Mouse (Mus musculus) activated CD4-positive, CD25-positive, alpha-beta regulatory T cell, adult 4 months (primary cell): ENCODE data around the gene Fbxo7. TPM values are rescaled to one million over a fixed set of nuclear protein-coding genes. Genes with fewer than 3 reads are reported as not detected.

Source experiments
- ATAC-seq: one replicate; pipeline ENCODE4 v1.8.0; 2017
- polyA plus RNA-seq, 2 experiments: library from polyadenylated mRNA; unstranded; fragments of 100-300 nt; shearing (Covaris generic); gene quantifications; one replicate each; pipeline ENCODE4 v1.2.1; 2017

The Fbxo7 gene
- polyA plus RNA-seq, 2 experiments from 2014 or later: 43.0 to 47.5 TPM

DNA sequence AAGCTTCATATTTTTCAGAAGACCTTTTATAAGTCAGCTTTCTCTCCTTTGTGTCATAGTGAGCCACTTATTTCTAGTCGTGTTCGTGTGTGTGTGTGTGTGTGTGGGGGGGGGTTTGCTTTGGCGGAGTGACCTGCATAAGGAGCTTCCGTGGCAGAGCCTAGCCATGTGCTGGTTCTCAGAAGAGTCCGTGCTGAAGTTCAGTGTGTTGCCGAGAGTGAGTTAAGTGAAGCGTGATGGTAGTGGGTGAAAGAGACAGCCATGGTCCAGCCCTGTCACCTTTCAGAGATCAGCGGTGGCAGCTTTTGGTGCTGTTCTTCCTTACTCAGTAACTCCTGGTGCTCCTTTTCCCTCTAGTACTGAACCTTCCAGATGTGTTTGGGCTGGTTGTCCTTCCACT is 22.3 kb downstream of the Fbxo7 start:
- no peak for ATAC-seq

GRCm38 (mm10) chr10:86046371-86046770 is 24.6 kb downstream of the Fbxo7 start:
- ATAC-seq: no peak

DNA sequence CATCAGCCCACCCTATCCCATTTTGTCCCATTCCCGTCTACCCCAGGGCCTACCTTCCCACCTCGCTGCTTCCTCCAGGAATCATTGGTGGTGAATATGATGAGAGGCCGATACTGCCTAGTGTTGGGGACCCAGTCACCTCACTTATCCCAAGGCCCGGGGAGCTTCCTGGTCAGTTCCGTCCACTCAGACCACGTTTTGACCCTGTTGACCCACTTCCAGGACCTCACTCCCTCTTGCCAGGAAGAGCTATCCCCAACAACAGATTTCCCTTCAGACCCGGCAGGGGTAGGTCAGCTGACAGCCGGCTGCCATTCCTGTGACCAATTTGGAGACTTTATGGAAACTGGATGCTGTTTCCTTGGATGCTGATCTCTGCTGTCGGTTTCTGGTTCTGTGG is 26.0 kb downstream of the Fbxo7 start:
- ATAC-seq: no peak

- ATAC-seq: no peak
Measured at GRCm38 (mm10) chr10:86050522-86050921, 28.8 kb downstream of the Fbxo7 start.

- ATAC-seq: no peak
Measured at GRCm38 (mm10) chr10:86052818-86053522, 31.2 kb downstream of the Fbxo7 start.

DNA sequence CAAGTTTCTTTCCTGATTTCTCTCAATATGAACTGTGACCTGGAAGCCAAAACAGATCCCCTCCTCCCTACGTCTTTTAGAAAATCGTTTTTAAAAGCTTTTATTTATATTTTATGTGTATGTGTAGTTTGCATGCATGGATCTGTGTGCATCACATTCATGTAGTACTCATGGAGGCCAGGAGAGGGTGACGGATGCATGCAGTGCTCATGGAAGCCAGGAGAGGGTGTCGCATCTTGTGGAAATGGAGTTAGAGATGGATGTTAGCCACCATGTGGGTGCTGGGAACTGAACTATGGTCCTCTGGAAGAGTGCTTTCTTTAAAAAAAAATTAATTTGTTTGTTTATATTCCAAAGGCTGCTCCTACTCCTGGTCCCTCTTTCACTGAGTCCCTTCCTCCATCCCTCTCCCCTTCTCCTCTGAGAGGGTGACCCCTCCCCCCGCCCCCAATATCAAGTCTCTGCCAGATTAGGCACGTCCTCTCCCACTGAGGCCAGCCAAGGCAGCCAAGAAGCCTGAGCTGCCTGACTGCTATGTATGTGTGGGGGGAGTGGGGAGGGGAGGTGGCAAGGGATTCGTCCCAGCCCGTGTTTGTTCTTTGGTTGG is 34.6 kb downstream of the Fbxo7 start:
- ATAC-seq: no peak

DNA sequence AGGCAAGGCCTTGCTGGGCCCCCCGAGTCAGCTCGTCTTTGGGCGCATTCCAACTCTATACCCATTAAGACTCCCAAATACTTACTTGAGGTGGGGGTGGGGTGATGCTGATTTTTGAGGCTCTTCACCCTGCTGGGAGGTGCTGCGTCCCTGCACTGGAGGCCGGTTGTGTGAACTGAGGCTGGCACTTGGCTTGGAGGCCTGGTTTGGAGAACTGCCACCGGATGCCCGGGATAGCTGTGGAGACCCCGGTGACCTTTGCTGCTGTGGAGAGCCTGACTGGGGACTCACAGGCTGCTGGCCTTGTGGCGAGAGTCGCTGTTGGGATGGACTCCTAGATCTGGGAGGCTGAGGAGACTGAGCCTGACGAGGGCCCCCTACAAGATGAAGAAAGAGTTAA is 35.5 kb downstream of the Fbxo7 start:
- ATAC-seq: no peak

- no peak for ATAC-seq
Measured at GRCm38 (mm10) chr10:86057712-86058111, 35.9 kb downstream of the Fbxo7 start.

- no peak for ATAC-seq
Measured at GRCm38 (mm10) chr10:86060267-86060666, 38.5 kb downstream of the Fbxo7 start.

GRCm38 (mm10) chr10:86062261-86063017 is 40.7 kb downstream of the Fbxo7 start:
- no peak for ATAC-seq

DNA sequence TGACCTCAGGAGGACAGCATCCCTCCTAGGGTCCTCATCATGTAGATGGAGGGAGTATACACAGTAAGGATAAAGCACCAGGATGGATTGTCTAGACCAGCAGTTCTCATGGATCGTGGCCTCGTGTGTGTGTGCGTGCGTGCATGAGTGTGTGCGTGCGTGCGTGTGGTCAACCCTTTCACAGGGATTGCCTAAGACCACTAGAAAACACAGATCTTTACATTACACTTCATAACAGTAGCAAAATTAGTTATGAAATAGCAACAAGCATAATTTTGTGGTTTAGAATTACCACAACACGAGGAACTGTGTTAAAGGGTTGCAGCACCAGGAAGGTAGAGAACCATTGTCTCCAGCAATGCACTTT is 41.2 kb downstream of the Fbxo7 start:
- ATAC-seq: no peak

DNA sequence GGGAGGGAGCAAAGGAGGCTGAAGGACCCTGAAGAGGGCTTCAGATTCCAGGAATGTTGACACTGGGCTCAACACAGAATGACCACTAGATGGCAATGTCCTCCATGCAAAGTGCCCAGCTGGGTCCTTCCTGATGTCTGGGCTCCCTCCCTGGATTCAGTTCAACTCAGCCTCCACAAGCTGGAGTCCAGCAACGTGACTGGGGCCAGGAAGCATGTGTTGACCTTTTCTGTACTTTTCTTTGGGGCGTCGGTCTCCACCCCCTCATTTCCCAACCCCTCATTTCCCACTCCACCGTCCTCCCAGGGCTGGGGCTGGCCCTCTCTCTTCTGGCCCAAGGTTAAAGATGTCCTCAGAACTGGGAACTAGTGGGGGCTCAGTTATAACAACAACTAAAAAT is 43.2 kb downstream of the Fbxo7 start:
- no peak for ATAC-seq

- ATAC-seq: no peak
Measured at GRCm38 (mm10) chr10:86065661-86066060, 43.9 kb downstream of the Fbxo7 start.

DNA sequence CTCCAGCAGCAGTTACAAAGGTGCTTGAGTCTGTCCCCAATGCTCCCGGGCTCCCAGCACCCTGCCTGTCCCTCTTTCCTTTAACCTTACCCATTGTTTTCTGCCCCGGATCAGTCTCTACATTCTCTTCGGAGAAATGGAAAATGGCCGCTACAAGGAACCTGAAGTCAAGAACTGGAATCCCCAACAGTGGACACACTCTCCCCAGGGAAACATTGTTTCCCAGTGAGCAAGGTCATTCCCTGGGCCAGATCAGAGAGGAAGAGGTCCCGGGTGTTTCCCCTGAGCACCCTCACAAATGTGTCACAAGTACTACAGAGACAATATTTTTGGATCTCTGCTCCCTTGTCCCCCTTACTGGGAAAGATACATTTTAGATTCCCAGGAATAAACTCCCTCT is 44.9 kb downstream of the Fbxo7 start:
- no peak for ATAC-seq

- no peak for ATAC-seq
Measured at GRCm38 (mm10) chr10:86067911-86068310, 46.1 kb downstream of the Fbxo7 start.

- ATAC-seq: no peak
Measured at GRCm38 (mm10) chr10:86069341-86069740, 47.6 kb downstream of the Fbxo7 start.

- no peak for ATAC-seq
Measured at GRCm38 (mm10) chr10:86070751-86071150, 49.0 kb downstream of the Fbxo7 start.

DNA sequence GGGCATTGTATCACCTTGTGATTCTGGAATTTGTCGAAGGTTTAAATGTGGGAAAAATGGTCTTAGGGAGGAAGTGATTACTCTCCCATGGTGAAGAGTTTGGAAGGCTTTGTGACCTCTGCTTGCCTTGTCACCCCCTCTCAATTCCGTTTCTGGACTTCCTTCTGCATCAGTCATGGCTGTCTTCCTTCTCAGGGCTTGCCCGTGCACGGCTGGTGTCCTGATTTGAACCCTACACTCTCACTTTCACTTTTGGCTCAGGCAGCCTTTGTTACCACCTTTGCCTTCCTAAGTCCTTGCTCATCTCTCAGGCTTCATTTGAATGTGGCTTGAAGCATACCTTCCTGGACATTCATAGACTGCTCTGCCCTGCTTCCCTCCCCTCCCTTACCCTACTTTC is 52.4 kb downstream of the Fbxo7 start:
- ATAC-seq: no peak

DNA sequence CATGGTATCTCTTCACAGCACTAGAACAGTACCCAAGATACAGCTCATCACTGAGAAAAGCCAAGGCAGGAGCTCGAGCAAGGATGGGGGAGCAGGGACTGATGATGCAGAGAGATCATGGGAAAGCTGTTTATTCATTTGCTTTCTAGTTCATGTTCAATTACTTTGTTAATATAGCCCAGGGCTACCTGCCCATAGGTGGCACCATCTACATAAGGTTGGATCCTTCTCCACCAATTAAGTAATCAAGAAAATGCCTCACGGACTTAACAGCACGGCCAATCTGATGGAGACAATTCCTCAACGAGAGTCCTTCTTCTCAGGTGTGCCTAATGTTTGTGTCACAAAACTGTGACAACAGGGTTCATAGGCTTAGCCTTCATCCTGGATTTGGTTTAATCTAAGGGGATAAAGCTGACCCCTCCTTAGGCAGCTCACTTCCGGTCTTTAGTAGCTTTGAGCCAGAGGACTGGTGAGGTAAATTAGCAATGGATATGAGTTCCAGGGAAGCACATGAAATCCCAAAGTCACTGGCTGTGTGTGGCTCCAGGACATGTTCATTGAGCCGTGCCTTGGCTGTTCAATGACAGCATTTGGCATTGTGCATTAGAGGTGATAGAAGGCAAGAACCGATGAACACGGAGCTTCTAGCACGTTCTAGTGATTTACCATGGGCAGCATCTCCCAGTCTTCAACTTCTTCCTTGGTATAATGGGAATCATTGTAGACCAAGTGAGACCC is 53.4 kb downstream of the Fbxo7 start:
- no peak for ATAC-seq

DNA sequence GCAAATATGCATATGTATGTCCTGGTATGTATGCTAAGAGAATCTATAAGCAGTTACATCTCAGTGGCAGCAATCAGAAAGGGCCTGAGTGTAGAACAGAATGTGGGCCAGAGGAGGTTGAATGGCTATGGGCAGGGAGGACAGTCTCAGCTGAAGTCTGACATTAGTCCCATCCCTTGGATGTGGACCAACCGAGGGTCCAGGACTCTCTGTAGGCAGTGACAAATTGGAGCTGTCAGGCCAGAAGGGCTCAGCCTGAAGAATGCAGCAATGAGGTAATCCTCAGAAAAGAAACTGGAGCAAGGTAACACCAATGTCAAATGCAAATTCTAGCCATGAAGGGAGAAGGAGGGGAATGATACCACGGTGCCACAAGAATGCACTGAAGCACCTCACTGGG is 55.5 kb downstream of the Fbxo7 start:
- no peak for ATAC-seq

DNA sequence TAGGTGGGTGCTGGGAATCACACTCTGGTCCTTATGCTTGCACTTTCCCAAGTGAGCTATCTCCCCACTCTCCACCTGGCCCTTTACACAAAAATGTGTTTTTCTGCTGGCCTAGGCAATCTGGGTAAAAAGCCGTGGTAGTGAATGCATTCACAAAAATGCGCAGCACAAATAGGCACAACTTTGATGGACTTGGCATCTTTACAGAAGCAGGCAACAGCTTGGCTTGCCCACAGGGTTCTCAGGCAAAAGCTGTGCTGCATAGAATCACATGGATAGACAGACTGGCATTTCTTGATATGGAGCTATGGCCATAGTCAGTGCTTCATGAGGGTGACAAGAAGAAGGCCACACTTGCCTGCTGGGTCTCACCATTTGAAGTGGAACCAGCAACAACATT is 57.0 kb downstream of the Fbxo7 start:
- ATAC-seq: no peak

- ATAC-seq: no peak
Measured at GRCm38 (mm10) chr10:86079921-86080320, 58.1 kb downstream of the Fbxo7 start.

DNA sequence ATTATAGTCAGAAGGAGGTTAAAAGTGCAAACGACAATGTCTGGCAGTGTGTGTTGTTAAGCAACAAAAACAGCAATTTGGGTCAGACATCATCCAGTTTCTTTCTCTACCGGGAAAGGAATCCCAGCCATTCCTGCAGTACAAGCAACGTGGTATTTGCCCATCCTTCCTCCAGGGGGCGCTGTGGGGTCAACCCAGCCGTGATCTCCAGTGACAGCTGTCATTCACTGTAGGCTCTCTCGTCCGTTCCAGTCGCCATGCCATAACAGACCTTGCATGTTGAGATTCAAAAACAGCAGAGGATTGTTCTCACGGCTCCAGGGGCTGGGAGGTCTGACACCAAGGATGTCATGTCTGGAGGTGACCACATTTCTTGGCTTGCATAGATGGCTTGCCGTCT is 70.1 kb downstream of the Fbxo7 start:
- ATAC-seq: no peak
